Mouse (Mus musculus) adrenal gland, postnatal 14 days (tissue): ENCODE measurements around the gene Zdhhc22. TPM values are rescaled to one million over a fixed set of nuclear protein-coding genes. Genes with fewer than 3 reads are reported as not detected.

Experiments
- DNase-seq: peaks from one replicate; pipeline ENCODE4 v3.0.0; 2021; ENCODE audit warnings: mixed read lengths
- microRNA-seq, 2 experiments: library from miRNA; unstranded; fragments of <30 nt; microRNA quantifications; one replicate each; pipeline ENCODE4 v1.2.0; 2021
- total RNA-seq: library from RNA; stranded (reverse); gene quantifications from 2 replicates; pipeline ENCODE4 v1.2.3, GENCODE M21; 2021

Zdhhc22 gene
- total RNA-seq, 1 experiment from 2014 or later, result 0.59 TPM

DNA sequence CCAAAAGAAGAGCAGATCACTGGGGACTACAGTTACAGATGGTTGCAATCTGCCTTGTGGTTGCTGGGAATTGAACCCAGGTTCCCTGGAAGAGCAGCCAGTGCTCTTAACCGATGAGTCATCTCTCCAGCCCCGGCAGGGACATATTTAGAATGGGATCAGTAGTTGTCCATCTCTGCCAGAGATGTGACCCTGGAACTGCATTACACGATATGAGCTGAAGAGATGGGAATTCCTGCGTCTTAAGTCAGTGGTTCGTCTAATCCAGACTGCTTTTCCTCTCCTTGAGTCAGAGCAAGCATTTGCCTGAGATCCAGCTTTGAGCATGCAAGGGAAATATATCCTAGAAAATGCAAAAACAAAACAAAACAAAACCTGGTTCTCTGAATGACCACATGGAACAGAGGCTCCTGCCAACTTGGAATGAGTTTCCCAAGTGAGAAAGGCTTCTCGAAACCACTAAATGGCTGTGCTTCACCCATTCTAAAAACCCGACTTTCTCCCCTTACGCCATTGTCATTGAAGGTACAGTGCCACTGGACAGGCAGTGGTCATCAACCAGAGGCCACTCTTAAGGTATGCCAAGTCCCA lies 54.4 kb downstream of the Zdhhc22 start:
- DNase-seq, result no peak

GRCm38 (mm10) chr12:86934748-86935147 lies 55.5 kb downstream of the Zdhhc22 start:
- no peak for DNase-seq

GRCm38 (mm10) chr12:86932575-86932952 lies 57.7 kb downstream of the Zdhhc22 start:
- peak; percentile 59 for DNase-seq

DNA sequence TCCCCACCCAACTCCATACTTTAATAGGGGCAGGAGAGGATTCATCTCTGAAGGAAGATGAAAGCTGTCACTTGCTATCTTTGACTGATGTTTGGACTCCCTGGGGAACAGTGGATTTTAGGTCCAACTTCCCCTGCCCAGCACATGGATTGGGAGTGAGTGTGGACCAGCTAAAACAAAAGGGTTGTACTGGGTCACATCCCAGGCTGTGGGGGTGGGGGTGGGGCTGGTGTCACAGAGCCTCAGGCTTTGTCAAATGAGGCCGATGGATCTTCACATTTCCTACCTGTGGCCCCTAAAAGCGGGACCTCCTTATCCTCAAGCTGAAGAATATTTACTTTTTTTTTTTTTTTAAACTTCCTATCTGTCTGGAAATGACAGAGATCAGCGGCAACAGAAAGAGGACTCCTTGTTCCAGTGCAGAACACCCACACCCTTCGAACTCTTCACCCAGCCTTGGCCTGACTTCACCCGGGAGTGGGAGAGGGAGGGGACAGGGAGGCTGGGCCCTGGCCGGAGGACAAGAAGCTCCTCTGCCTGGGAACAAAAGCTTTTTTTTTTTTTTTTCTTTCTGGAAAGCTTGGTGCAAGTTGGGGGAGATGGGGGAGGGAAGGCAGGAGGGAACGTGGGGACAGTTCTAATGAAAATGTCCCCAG lies 58.2 kb downstream of the Zdhhc22 start:
- DNase-seq, result peak; percentile 89

DNA sequence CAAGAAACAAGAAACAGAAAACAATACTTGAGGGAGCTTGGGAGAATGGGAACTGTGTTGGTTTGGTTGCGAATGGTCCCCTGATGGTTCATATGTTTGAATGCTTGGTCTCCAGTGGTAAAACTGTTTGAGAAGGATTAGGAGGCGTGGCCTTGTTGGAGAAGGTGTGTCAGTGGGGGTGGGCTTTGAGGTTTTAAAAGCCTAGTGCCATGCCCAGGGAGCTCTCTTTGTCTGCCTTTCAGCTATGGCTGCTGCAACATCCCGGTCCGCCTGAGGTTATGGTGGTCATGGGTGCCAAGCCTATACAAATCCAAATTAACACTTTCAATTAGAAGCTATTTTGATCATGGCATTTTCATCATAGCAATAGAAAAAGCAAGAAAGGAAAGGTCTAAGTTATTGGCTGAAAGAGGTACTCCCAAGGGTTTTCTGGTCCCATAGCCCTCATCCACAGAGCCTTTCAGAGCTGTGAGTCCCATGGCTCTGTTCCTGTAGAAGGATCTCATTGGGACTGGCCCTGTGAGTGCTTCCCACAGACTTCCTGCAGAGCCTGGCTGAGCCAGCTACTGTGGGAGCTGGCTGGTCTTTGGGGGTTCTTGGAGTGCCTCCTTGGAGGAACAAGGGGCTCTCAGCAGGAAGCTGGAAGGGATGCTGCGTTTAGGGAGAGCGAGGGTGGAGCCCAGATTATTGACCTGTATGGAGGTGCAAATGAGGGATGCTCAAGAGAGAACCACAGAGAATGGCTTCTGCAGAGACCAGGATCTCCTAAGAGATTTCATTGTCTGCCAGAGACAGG lies 59.1 kb downstream of the Zdhhc22 start:
- DNase-seq, result no peak

Small RNA genes within 50 kb of the gene (microRNA-seq; reads per million reads assigned to microRNA genes)
- 0 reads per million in 2 experiments for gene Gm25847

Other genes starting within 250 kb of the Zdhhc22 start
- gene Irf2bpl, start 105.6 kb downstream of the Zdhhc22 start, total RNA-seq, result 48.4 and 53.8 TPM in 2 replicates
- gene Cipc, start 43.4 kb downstream of the Zdhhc22 start, total RNA-seq, result 26.2 and 29.1 TPM in 2 replicates
- 1.3 and 1.4 TPM in 2 replicates for gene Tmem63c, start 30.9 kb upstream of the Zdhhc22 start, total RNA-seq
- 0.41 and 0.60 TPM in 2 replicates for gene Ngb, start 112.1 kb upstream of the Zdhhc22 start, total RNA-seq
- gene Gstz1, start 156.7 kb upstream of the Zdhhc22 start, total RNA-seq, result 86.3 and 153 TPM in 2 replicates
- gene Pomt2, start 157.5 kb upstream of the Zdhhc22 start, total RNA-seq, result 13.2 and 14.7 TPM in 2 replicates
- 2.0 and 2.7 TPM in 2 replicates for gene Samd15, start 209.3 kb upstream of the Zdhhc22 start, total RNA-seq
- gene Tmed8, start 210.0 kb upstream of the Zdhhc22 start, total RNA-seq, result 22.6 and 23.4 TPM in 2 replicates
- 0.33 and 0.90 TPM in 2 replicates for gene Noxred1, start 248.3 kb upstream of the Zdhhc22 start, total RNA-seq